Mouse (Mus musculus) limb, embryonic 13.5 days (tissue): ENCODE data around the gene Nrd1. TPM values are rescaled to one million over a fixed set of nuclear protein-coding genes. Genes with fewer than 3 reads are reported as not detected.

ENCODE experiments used
- ATAC-seq: fragments of 200-750 bp; cut with Nextera tagmentation; 2 replicates; pipeline ENCODE4 v1.8.0; 2017; ENCODE audit warnings: low read depth, moderate number of reproducible peaks, moderate TSS enrichment; ENCODE audit not compliant: low FRiP score
- H3K27ac ChIP-seq: fragments of 300-500 bp; sonication (generic); 2 replicates; pipeline ENCODE4 v1.5.1; 2015; ENCODE audit warnings: inconsistent platforms, mild to moderate bottlenecking, moderate library complexity
- H3K27me3 ChIP-seq: fragments of 300-500 bp; sonication (generic); 2 replicates; pipeline ENCODE4 v1.6.1; 2015; ENCODE audit warnings: mild to moderate bottlenecking, inconsistent platforms
- H3K36me3 ChIP-seq: fragments of 300-500 bp; sonication (generic); 2 replicates; pipeline ENCODE4 v1.6.1; 2015; ENCODE audit warnings: inconsistent platforms, mild to moderate bottlenecking, moderate library complexity
- H3K4me1 ChIP-seq: fragments of 300-500 bp; sonication (generic); 2 replicates; pipeline ENCODE4 v1.6.1; 2015; ENCODE audit warnings: inconsistent platforms
- H3K4me2 ChIP-seq: fragments of 300-500 bp; sonication (generic); replicated peaks from 2 replicates; pipeline ENCODE4 v1.6.1; 2015; ENCODE audit warnings: inconsistent platforms, mild to moderate bottlenecking, moderate library complexity
- H3K4me3 ChIP-seq: fragments of 300-500 bp; sonication (generic); 2 replicates; pipeline ENCODE4 v1.5.1; 2015; ENCODE audit warnings: moderate library complexity, mild to moderate bottlenecking, inconsistent platforms
- H3K9ac ChIP-seq: fragments of 300-500 bp; sonication (generic); 2 replicates; pipeline ENCODE4 v1.6.1; 2015; ENCODE audit warnings: mild to moderate bottlenecking, inconsistent platforms
- H3K9me3 ChIP-seq: fragments of 300-500 bp; sonication (generic); 2 replicates; pipeline ENCODE4 v1.6.1; 2016; ENCODE audit warnings: inconsistent platforms
- WGBS: fragments of 180-500 bp; shearing (Covaris S2); methylation state at CpG from one replicate; pipeline ENCODE4 v1.1.7; 2015; 5-methylcytosine and 5-hydroxymethylcytosine counted together
- polyA plus RNA-seq: library from polyadenylated mRNA; unstranded; fragments of >200 nt; fragmentation: Nextera tagmentation; extraction: Ambion mirVana; gene quantifications from 2 replicates; pipeline ENCODE4 v1.2.1, GENCODE M21; 2015

The Nrd1 gene
- polyA plus RNA-seq, result 76.2 TPM in 2 replicates

DNA sequence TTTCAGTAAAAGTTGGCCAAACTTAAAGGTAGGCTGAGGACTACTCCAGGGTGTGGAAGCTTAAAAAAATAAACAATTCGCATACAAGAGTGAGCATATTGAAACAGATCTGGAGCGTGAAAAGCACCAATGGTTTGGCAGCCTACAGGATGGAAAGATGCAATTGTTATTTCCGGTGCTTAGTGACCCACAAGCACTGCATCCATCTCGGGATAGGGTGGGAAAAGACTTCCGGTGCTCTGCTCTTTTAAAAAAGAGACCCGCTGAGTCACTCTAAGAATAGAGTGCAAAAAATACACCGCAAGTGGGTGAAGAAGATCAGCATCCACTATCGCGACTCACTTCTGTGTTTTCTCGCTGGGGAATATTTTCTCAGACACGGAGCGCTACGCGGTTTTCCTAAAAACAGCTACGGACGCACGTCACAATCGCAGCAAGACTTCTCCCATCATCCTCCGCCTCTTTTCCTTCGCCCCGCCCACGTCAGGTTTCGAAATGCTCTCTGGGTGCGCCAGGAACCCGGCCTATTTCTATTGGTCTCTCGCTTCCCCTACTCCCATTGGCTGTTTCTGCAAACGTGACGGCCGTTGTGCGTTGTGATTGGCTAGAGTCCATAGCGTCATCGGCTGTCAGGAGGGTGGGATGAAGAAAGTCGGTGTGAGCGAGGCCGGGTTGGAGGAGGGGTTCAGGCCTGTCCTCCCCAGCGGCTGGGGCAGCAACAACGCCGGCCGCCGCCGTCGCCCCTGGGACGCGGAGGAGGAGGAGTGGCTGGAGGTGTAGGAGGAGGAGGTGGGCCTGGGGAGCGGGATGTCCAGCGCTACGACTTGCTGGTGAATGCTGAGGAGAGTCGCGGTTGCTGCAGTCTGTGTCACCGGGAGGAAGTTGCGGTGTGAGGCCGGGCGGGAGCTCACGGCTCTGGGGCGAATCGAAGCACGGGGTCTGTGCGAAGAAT is at the start of gene Nrd1:
Gene Nrd1 (plus strand): TSS at position 657 of the 952 bp plus-strand sequence.
- Histone ChIP-seq H3K27me3 (no peaks in the 10 kb centered on the region), H3K4me3 (peak within 1 kb of the TSS; percentile 88), H3K4me2 (peak within 1 kb of the TSS; percentile 85), H3K36me3 (peaks cover 10% of the 10 kb centered on the region), H3K4me1 (peaks cover 16% of the 10 kb centered on the region), H3K27ac (peak within 1 kb of the TSS; percentile 91), H3K9me3 (no peaks in the 10 kb centered on the region), H3K9ac (peak within 1 kb of the TSS; percentile 93)
- ATAC-seq, result peak; percentile 100
- under 1% methylated on average over 58 of the region's 58 CpGs for WGBS

DNA sequence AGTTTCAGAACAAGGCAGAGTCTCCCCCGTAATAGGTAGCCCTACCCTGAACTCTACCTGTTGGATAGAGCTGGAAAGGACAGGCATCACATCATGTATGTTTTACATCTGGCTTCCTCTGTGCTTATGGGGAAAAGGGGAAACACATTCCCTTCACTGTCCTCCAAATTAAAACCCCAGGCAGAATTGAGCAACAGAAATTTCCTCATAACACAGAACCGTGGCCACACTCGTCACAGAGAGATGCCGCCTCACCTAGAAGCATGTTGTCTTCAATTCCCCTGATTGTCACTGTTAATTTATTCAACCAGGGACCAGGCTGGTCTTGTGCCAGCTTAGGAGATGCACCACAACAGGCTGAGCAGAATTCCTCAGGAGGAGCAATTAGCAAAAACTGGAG is 48.8 kb upstream of the Nrd1 start:
- no peak overlapping the region for H3K9ac ChIP-seq
- no peaks in the 10 kb centered on the region for H3K36me3 ChIP-seq
- H3K4me2 ChIP-seq, result no peak overlapping the region
- H3K4me3 ChIP-seq, result no peak overlapping the region
- H3K27me3 ChIP-seq, result no peaks in the 10 kb centered on the region
- no peaks in the 10 kb centered on the region for H3K4me1 ChIP-seq
- no peak overlapping the region for H3K27ac ChIP-seq
- H3K9me3 ChIP-seq, result no peaks in the 10 kb centered on the region
- WGBS, result 86% methylated on average over 4 of the region's 4 CpGs
- ATAC-seq, result no peak

DNA sequence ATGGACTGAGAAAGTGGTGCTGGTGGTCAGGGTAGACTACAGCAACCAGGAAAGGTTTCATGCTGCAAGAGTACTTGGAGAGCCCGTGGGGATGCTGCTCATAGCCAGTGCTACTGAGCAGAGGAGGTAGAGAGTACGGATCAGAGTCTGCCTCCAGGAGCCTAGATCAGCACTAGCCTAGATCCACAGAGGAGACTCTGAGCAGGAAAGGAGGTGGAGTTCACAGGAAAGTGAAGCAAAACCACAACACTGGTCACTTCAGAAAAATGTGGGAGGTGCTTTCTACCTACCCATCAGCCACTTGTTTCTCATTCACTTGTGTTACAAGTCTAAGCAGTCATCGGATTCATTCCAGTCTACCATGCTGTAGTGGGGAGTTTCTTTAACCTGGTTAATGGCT is 40.8 kb upstream of the Nrd1 start:
- H3K4me2 ChIP-seq, result no peak overlapping the region
- H3K4me3 ChIP-seq, result no peak overlapping the region
- no peaks in the 10 kb centered on the region for H3K27me3 ChIP-seq
- no peak for ATAC-seq
- no peaks in the 10 kb centered on the region for H3K4me1 ChIP-seq
- H3K27ac ChIP-seq, result no peak overlapping the region
- no peaks in the 10 kb centered on the region for H3K36me3 ChIP-seq
- H3K9me3 ChIP-seq, result no peaks in the 10 kb centered on the region
- 89% methylated on average over 3 of the region's 3 CpGs for WGBS
- no peak overlapping the region for H3K9ac ChIP-seq

DNA sequence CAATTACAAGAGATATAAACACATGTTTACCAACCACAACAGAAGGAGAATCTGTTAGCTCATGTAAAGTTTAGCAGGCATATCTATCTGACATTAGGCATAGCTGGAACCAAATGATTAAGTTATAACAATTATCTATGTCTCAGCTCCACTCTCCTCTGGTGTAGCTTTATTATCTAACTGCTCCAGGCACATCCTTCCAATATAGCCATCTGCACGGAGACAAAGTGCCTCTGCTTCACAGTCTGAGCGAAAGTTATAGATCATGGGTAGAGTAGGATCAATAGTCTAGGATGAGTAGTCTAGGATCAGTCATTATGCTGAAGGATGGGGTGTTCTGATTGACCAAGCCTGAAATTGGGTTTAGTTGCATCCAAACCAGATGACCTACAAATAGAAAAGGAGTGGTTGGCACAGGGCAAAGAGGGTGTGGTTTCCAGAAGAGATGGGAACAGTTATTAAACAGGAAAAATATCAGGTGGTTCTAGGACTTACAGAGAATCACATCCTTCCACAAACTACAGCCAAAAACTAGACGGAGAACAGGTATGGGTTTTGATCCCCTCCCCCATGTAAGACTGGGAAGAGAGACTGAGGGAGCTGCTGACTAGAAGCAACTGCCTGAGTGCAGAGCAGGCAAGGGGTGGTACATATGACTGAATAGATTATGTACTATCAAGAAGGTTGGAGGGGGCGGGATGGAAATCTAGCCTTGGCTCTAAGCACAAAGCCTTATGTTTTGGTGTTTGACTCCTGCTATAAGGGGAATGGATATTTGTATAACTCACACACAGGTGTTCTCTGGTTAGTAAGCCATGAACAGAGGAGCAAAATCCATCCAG is 39.6 kb upstream of the Nrd1 start:
- no peaks in the 10 kb centered on the region for H3K36me3 ChIP-seq
- H3K4me3 ChIP-seq, result no peak overlapping the region
- H3K4me2 ChIP-seq, result no peak overlapping the region
- ATAC-seq, result no peak
- H3K9ac ChIP-seq, result no peak overlapping the region
- no peaks in the 10 kb centered on the region for H3K9me3 ChIP-seq
- no peak overlapping the region for H3K27ac ChIP-seq
- WGBS, result 83% methylated on average over 4 of the region's 4 CpGs
- no peaks in the 10 kb centered on the region for H3K4me1 ChIP-seq
- H3K27me3 ChIP-seq, result no peaks in the 10 kb centered on the region

GRCm38 (mm10) chr4:108963017-108963416 is 37.4 kb upstream of the Nrd1 start:
- Histone ChIP-seq H3K4me3 (no peak overlapping the region), H3K4me1 (no peaks in the 10 kb centered on the region), H3K4me2 (no peak overlapping the region), H3K36me3 (no peaks in the 10 kb centered on the region), H3K9ac (no peak overlapping the region), H3K9me3 (no peaks in the 10 kb centered on the region), H3K27me3 (no peaks in the 10 kb centered on the region), H3K27ac (no peak overlapping the region)
- no peak for ATAC-seq
- WGBS, result 80% methylated on average over 6 of the region's 6 CpGs

DNA sequence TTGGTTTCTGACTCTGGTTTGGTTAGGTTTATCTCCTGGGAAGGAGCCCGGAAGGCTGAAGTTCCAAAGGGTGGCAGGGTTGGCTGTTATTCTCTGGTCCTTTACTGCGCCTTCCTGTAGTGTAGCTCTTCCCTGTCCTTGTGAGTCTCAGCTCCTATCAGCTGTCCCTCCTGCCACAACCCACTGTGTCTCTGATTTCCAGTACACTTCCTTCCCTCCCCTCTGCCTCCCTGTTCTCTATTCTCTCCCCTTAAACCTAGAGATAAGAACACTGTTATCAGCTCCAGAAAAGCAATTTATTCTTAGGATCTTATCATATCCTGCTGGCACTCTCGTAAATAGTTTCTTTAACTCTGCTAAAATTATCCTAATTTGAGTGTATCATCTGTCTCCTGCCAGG is 30.9 kb upstream of the Nrd1 start:
- no peak for ATAC-seq
- Histone ChIP-seq H3K9ac (no peak overlapping the region), H3K27ac (no peak overlapping the region), H3K9me3 (no peaks in the 10 kb centered on the region), H3K4me3 (no peak overlapping the region), H3K36me3 (no peaks in the 10 kb centered on the region), H3K4me2 (no peak overlapping the region), H3K27me3 (no peaks in the 10 kb centered on the region), H3K4me1 (no peaks in the 10 kb centered on the region)
- WGBS, result 89% methylated on average over 3 of the region's 3 CpGs

- H3K9me3 ChIP-seq, result no peaks in the 10 kb centered on the region
- WGBS, result 76% methylated on average over 5 of the region's 5 CpGs
- no peak overlapping the region for H3K4me2 ChIP-seq
- H3K4me1 ChIP-seq, result no peaks in the 10 kb centered on the region
- H3K9ac ChIP-seq, result no peak overlapping the region
- no peak overlapping the region for H3K27ac ChIP-seq
- H3K36me3 ChIP-seq, result no peaks in the 10 kb centered on the region
- no peak overlapping the region for H3K4me3 ChIP-seq
- ATAC-seq, result no peak
- no peaks in the 10 kb centered on the region for H3K27me3 ChIP-seq
Observed at GRCm38 (mm10) chr4:108971054-108971453, 29.4 kb upstream of the Nrd1 start.

- 43% methylated on average over 6 of the region's 6 CpGs for WGBS
- H3K9me3 ChIP-seq, result no peaks in the 10 kb centered on the region
- H3K4me2 ChIP-seq, result no peak overlapping the region
- no peak overlapping the region for H3K4me3 ChIP-seq
- no peak overlapping the region for H3K27ac ChIP-seq
- H3K36me3 ChIP-seq, result no peaks in the 10 kb centered on the region
- no peaks in the 10 kb centered on the region for H3K4me1 ChIP-seq
- H3K27me3 ChIP-seq, result no peaks in the 10 kb centered on the region
- no peak for ATAC-seq
- H3K9ac ChIP-seq, result no peak overlapping the region
Observed at GRCm38 (mm10) chr4:108976458-108977071, 23.9 kb upstream of the Nrd1 start.

GRCm38 (mm10) chr4:108986833-108987472 is 13.5 kb upstream of the Nrd1 start:
- H3K9ac ChIP-seq, result no peak overlapping the region
- H3K27me3 ChIP-seq, result no peaks in the 10 kb centered on the region

DNA sequence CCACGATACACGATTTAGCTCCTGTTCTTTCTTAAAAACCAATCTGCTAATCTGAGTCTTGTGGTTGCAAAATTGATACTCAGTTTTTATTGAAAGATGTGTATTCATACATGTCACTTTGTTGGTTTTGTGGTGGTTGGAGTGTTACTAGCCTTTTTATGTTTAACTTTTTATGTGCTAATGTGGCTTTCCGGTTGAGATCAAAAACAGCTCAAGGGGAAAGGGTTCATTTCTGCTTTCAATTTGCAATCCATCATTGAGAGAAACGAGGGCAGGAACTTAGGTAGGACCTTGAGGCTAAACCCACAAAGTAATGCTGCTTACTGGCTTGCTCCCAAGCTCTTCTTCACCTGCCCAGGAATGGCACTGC is 13.0 kb upstream of the Nrd1 start:
- no peak overlapping the region for H3K27ac ChIP-seq
- 53% methylated on average over 4 of the region's 4 CpGs for WGBS

More at GRCm38 (mm10) chr4:108986833-108987472, 13.5 kb upstream of the Nrd1 start:
- WGBS, result 81% methylated on average over 1 of the region's 1 CpGs
- Histone ChIP-seq H3K27ac (no peak overlapping the region), H3K4me3 (no peak overlapping the region), H3K4me2 (no peak overlapping the region), H3K36me3 (no peaks in the 10 kb centered on the region), H3K9me3 (no peaks in the 10 kb centered on the region), H3K4me1 (no peaks in the 10 kb centered on the region)
- ATAC-seq, result no peak

DNA sequence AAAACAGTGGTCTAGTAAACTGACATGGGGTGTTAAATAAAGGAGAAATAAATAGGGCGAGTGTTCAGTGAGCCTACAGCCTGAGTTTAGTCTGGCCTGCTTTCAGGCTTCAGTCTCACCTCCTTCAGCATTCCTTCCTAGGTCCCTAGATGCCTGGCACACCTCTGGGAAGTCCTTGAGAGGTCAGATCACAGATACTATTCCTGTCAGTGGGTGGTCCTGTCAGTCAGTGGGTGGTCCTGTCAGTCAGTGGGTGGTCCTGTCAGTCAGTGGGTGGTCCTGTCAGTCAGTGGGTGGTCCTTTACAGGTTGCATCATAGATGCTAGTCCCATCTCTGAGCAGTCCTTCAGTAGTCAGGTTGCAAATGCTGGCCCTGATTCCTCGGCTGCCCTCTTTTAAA is 11.0 kb upstream of the Nrd1 start:
- Histone ChIP-seq H3K9me3 (no peaks in the 10 kb centered on the region), H3K27ac (no peak overlapping the region), H3K27me3 (no peaks in the 10 kb centered on the region), H3K4me1 (no peaks in the 10 kb centered on the region), H3K9ac (no peak overlapping the region), H3K4me2 (no peak overlapping the region), H3K36me3 (no peaks in the 10 kb centered on the region), H3K4me3 (no peak overlapping the region)
- 61% methylated on average over 2 of the region's 2 CpGs for WGBS
- ATAC-seq, result no peak

More for the DNA sequence above, 13.0 kb upstream of the Nrd1 start:
- no peak overlapping the region for H3K4me3 ChIP-seq
- H3K9ac ChIP-seq, result no peak overlapping the region
- no peaks in the 10 kb centered on the region for H3K9me3 ChIP-seq
- no peaks in the 10 kb centered on the region for H3K4me1 ChIP-seq
- no peak overlapping the region for H3K4me2 ChIP-seq
- H3K36me3 ChIP-seq, result no peaks in the 10 kb centered on the region
- no peak for ATAC-seq
- no peaks in the 10 kb centered on the region for H3K27me3 ChIP-seq
